Mouse (Mus musculus) hindbrain, embryonic 15.5 days (tissue): ENCODE results near the gene Disp1. TPM values are rescaled to one million over a fixed set of nuclear protein-coding genes. Genes with fewer than 3 reads are reported as not detected.

ENCODE experiments used
- ATAC-seq: fragments of 200-750 bp; cut with Nextera tagmentation; 2 replicates; pipeline ENCODE4 v1.8.0; 2017; ENCODE audit warnings: low read depth, moderate number of reproducible peaks, moderate TSS enrichment; ENCODE audit not compliant: low FRiP score
- H3K27ac ChIP-seq: fragments of 300-500 bp; sonication (generic); replicated peaks from 2 replicates; pipeline ENCODE4 v1.5.1; 2015; ENCODE audit warnings: mild to moderate bottlenecking, inconsistent platforms
- H3K27me3 ChIP-seq: fragments of 300-500 bp; sonication (generic); 2 replicates; pipeline ENCODE4 v1.6.1; 2015; ENCODE audit warnings: control low read depth, inconsistent platforms
- H3K36me3 ChIP-seq: fragments of 300-500 bp; sonication (generic); 2 replicates; pipeline ENCODE4 v1.6.1; 2015; ENCODE audit warnings: control low read depth, inconsistent platforms
- H3K4me1 ChIP-seq: fragments of 300-500 bp; sonication (generic); replicated peaks from 2 replicates; pipeline ENCODE4 v1.6.1; 2015; ENCODE audit warnings: control low read depth, inconsistent platforms
- H3K4me2 ChIP-seq: fragments of 300-500 bp; sonication (generic); 2 replicates; pipeline ENCODE4 v1.6.1; 2015; ENCODE audit warnings: moderate library complexity, mild to moderate bottlenecking, inconsistent platforms
- H3K4me3 ChIP-seq: fragments of 300-500 bp; sonication (generic); 2 replicates; pipeline ENCODE4 v1.5.1; 2015; ENCODE audit warnings: mild to moderate bottlenecking, inconsistent platforms
- H3K9ac ChIP-seq: fragments of 300-500 bp; sonication (generic); 2 replicates; pipeline ENCODE4 v1.6.1; 2015; ENCODE audit warnings: inconsistent platforms
- H3K9me3 ChIP-seq: fragments of 300-500 bp; sonication (generic); 2 replicates; pipeline ENCODE4 v1.6.1; 2016; ENCODE audit warnings: control low read depth, inconsistent platforms
- WGBS: fragments of 180-500 bp; shearing (Covaris S2); methylation state at CpG from one replicate; pipeline ENCODE4 v1.1.7; 2015; 5-methylcytosine and 5-hydroxymethylcytosine counted together
- polyA plus RNA-seq: library from polyadenylated mRNA; unstranded; fragments of >200 nt; fragmentation: Nextera tagmentation; extraction: Ambion mirVana; gene quantifications from 2 replicates; pipeline ENCODE4 v1.2.1, GENCODE M21; 2015

The Disp1 gene
- polyA plus RNA-seq, 1 experiment from 2014 or later: 8.1 TPM

- no peak overlapping the region for H3K9ac ChIP-seq
- H3K4me1 ChIP-seq: peaks cover under 1% of the 10 kb centered on the region; the same call in 1 of the 2 replicates
- 83% methylated on average over 2 of the region's 2 CpGs for WGBS
Observed at GRCm38 (mm10) chr1:183060611-183061010, 160.7 kb downstream of the Disp1 start.

DNA sequence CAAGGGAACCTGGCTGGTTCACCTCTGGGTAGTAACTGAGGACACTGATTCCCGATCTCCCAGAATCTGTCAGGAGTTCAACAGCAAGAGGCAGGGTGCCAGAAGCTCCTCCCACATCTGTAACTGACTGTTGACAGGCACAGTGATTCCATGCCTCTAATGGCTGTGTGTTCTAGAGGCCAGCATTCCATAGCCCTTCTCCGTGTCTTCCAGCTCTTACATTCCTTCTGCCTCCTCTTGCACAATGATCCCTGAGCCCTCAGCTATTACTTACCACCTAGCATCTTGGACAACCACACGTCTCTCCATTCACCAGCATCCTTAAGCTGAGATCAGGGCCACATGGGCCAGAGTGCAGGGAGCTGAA lies 165.1 kb downstream of the Disp1 start:
- ATAC-seq: no peak
- Histone ChIP-seq H3K9ac (no peak overlapping the region), H3K27ac (no peak overlapping the region), H3K4me3 (no peak overlapping the region), H3K4me1 (peaks cover 10% of the 10 kb centered on the region; the same call in 1 of the 2 replicates), H3K27me3 (no peaks in the 10 kb centered on the region), H3K9me3 (no peaks in the 10 kb centered on the region), H3K4me2 (no peak overlapping the region), H3K36me3 (no peaks in the 10 kb centered on the region)
- 47% methylated on average over 3 of the region's 3 CpGs for whole genome bisulfite sequencing

More at GRCm38 (mm10) chr1:183060611-183061010, 160.7 kb downstream of the Disp1 start:
- Histone ChIP-seq H3K9me3 (no peaks in the 10 kb centered on the region), H3K4me2 (no peak overlapping the region), H3K27ac (no peak overlapping the region), H3K27me3 (peaks cover 5% of the 10 kb centered on the region; the same call in 1 of the 2 replicates), H3K36me3 (no peaks in the 10 kb centered on the region), H3K4me3 (no peak overlapping the region)
- no peak for ATAC-seq

GRCm38 (mm10) chr1:183055608-183056288 lies 165.6 kb downstream of the Disp1 start:
- WGBS: 71% methylated on average over 2 of the region's 2 CpGs
- ATAC-seq: peak; percentile 54; the same call in 1 of the 2 replicates
- no peak overlapping the region for H3K4me3 ChIP-seq
- no peak overlapping the region for H3K9ac ChIP-seq
- H3K4me1 ChIP-seq: peaks cover 10% of the 10 kb centered on the region; the same call in 1 of the 2 replicates
- H3K4me2 ChIP-seq: no peak overlapping the region
- H3K27me3 ChIP-seq: no peaks in the 10 kb centered on the region
- no peaks in the 10 kb centered on the region for H3K9me3 ChIP-seq
- H3K36me3 ChIP-seq: no peaks in the 10 kb centered on the region
- no peak overlapping the region for H3K27ac ChIP-seq

- H3K4me1 ChIP-seq: peaks cover 17% of the 10 kb centered on the region
- H3K27me3 ChIP-seq: no peaks in the 10 kb centered on the region
- H3K9me3 ChIP-seq: no peaks in the 10 kb centered on the region
- no peak overlapping the region for H3K4me2 ChIP-seq
- no peak overlapping the region for H3K4me3 ChIP-seq
- 81% methylated on average over 7 of the region's 7 CpGs for WGBS
- H3K9ac ChIP-seq: no peak overlapping the region
- ATAC-seq: no peak
- no peaks in the 10 kb centered on the region for H3K36me3 ChIP-seq
- no peak overlapping the region for H3K27ac ChIP-seq
Observed at GRCm38 (mm10) chr1:183052663-183053062, 168.7 kb downstream of the Disp1 start.

DNA sequence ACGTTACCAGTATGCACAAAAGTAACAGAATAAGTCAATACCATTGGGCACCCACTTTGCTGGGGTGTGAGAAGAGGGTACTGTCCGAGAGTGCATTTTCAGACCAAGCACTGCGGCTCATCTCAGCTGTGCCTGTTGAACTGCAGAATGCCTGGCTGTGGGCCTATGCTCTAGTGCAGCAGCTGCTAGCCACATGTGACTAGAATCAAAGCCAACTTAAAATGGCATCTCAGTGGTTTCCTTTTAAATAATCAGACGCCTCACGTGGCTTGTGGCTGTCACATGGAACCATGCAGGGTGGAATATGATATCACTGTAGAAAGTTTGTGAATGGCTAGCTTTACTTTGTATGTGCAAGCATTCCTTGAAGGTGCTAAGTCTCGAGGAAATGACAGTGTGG lies 172.0 kb downstream of the Disp1 start:
- peak; percentile 39; the same call in 1 of the 2 replicates for ATAC-seq
- Histone ChIP-seq H3K27me3 (0 out of 2 replicates have a peak, but pooled peaks cover 4% of the 10 kb centered on the region), H3K4me1 (peaks cover 25% of the 10 kb centered on the region), H3K36me3 (no peaks in the 10 kb centered on the region), H3K27ac (no peak overlapping the region), H3K9ac (no peak overlapping the region), H3K9me3 (no peaks in the 10 kb centered on the region), H3K4me2 (no peak overlapping the region), H3K4me3 (no peak overlapping the region)
- 73% methylated on average over 6 of the region's 6 CpGs for WGBS

- H3K36me3 ChIP-seq: no peaks in the 10 kb centered on the region
- H3K9ac ChIP-seq: no peak overlapping the region
- H3K4me2 ChIP-seq: no peak overlapping the region
- peaks cover 25% of the 10 kb centered on the region for H3K4me1 ChIP-seq
- 0 out of 2 replicates have a peak, but pooled peaks cover 4% of the 10 kb centered on the region for H3K27me3 ChIP-seq
- peak; percentile 40; the same call in 1 of the 2 replicates for ATAC-seq
- 34% methylated on average over 5 of the region's 5 CpGs for WGBS
- H3K27ac ChIP-seq: 0 out of 2 replicates have a peak overlapping the region, but pooled peaks have one; percentile 20
- no peak overlapping the region for H3K4me3 ChIP-seq
- H3K9me3 ChIP-seq: no peaks in the 10 kb centered on the region
Observed at GRCm38 (mm10) chr1:183047913-183048523, 173.3 kb downstream of the Disp1 start.

DNA sequence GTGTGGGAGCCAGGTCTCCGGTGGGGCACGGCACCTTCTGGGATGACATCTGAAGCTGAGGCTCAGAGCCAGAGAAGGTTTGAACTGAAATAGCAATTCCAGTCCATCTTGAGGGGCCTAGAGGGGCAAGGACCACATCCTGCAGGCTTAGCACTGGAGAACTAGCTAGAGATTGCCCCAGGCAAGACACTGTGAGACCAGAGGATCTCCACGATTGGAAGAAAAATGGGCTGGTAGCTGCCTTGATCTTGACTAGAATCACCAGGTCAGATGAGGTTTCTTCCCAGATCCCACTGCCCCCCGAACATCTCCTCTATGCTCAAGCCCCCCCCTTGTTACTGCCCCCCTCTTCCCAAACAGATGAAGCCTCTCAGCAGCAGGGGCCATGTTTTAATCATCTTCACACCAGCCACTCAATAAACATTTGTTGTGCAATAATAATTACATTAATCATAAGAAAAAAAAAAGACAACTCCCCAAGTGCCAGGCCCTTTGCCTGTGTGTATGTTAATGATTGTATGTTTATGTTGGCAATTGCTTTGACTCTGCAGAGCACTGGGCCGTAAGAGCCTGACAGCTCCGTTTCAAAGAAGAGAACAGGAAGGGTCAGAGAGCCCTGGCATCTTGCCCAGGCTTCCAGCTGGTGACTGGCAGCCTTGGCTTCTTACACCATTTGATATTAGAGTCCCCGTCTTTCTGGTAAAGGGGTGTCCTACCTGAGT lies 174.0 kb downstream of the Disp1 start:
- WGBS: 33% methylated on average over 7 of the region's 7 CpGs
- Histone ChIP-seq H3K9me3 (no peaks in the 10 kb centered on the region), H3K4me1 (peaks cover 25% of the 10 kb centered on the region), H3K36me3 (no peaks in the 10 kb centered on the region), H3K4me2 (no peak overlapping the region), H3K27ac (0 out of 2 replicates have a peak overlapping the region, but pooled peaks have one; percentile 20), H3K4me3 (no peak overlapping the region), H3K9ac (no peak overlapping the region), H3K27me3 (0 out of 2 replicates have a peak, but pooled peaks cover 4% of the 10 kb centered on the region)
- peak; percentile 51 for ATAC-seq

GRCm38 (mm10) chr1:183046081-183046480 lies 175.2 kb downstream of the Disp1 start:
- Histone ChIP-seq H3K36me3 (no peaks in the 10 kb centered on the region), H3K27ac (no peak overlapping the region), H3K4me3 (no peak overlapping the region), H3K9ac (no peak overlapping the region), H3K9me3 (no peaks in the 10 kb centered on the region), H3K4me1 (peaks cover 25% of the 10 kb centered on the region), H3K4me2 (no peak overlapping the region), H3K27me3 (0 out of 2 replicates have a peak, but pooled peaks cover 4% of the 10 kb centered on the region)
- ATAC-seq: no peak
- 40% methylated on average over 12 of the region's 12 CpGs for WGBS

GRCm38 (mm10) chr1:183043161-183043812 lies 178.0 kb downstream of the Disp1 start:
- no peaks in the 10 kb centered on the region for H3K36me3 ChIP-seq
- 0 out of 2 replicates have a peak, but pooled peaks cover 4% of the 10 kb centered on the region for H3K27me3 ChIP-seq
- peaks cover 23% of the 10 kb centered on the region for H3K4me1 ChIP-seq
- no peak overlapping the region for H3K9ac ChIP-seq
- H3K4me2 ChIP-seq: no peak overlapping the region
- H3K4me3 ChIP-seq: no peak overlapping the region
- ATAC-seq: no peak
- WGBS: 74% methylated on average over 13 of the region's 13 CpGs
- no peak overlapping the region for H3K27ac ChIP-seq
- H3K9me3 ChIP-seq: no peaks in the 10 kb centered on the region

DNA sequence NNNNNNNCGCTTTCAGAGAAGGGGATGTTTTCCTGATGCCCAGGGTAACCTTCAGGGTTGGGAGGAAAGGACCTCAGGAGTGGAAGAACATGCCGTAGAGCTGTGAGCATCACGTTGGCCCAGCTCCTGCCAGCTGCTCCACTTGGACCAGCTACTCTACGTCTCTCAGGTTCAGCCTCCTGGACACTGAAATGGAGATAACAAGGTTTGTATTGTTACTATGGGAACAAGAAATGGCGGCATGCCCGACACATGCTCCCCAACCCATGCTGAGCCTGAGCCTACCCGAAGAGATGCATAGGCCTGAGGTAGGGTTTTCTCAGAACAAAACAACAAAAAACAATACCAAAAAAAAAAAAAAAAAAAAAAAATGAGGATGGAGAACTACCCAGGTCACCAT lies 179.6 kb downstream of the Disp1 start:
- Histone ChIP-seq H3K36me3 (no peaks in the 10 kb centered on the region), H3K4me1 (peaks cover 8% of the 10 kb centered on the region), H3K27me3 (0 out of 2 replicates have a peak, but pooled peaks cover 4% of the 10 kb centered on the region), H3K9me3 (no peaks in the 10 kb centered on the region), H3K9ac (no peak overlapping the region), H3K4me2 (no peak overlapping the region), H3K4me3 (no peak overlapping the region), H3K27ac (no peak overlapping the region)
- WGBS: 68% methylated on average over 6 of the region's 7 CpGs
- ATAC-seq: no peak

DNA sequence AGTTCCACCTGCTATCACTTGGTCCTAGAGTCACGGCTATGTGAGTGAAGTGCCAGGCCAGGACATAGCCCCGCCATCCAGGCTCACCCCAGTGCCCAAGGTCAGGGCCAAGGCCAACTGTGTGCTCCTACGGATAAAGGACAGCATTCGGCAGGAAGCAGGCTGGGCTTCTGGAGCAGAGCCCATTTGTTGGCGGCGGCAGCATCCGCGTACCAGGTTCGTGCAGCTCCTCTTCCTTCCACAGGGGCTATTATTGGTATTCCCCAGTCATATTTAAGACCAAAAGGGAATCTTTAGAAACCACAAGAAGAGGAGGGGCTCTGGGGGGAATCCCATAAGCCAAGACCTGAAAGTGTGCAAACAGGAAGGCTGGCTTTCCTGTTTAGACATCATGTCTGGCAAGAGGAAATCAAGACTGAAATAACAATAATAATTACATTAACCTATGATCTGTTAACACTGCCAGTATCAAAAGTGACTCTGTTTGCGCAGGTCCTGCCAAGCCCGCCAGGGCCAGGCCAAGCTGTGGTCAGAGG lies 180.4 kb downstream of the Disp1 start:
- WGBS: 77% methylated on average over 11 of the region's 11 CpGs
- Histone ChIP-seq H3K27me3 (0 out of 2 replicates have a peak, but pooled peaks cover under 1% of the 10 kb centered on the region), H3K27ac (no peak overlapping the region), H3K4me3 (no peak overlapping the region), H3K9ac (no peak overlapping the region), H3K4me1 (0 out of 2 replicates have a peak, but pooled peaks cover 1% of the 10 kb centered on the region), H3K36me3 (no peaks in the 10 kb centered on the region), H3K4me2 (no peak overlapping the region), H3K9me3 (no peaks in the 10 kb centered on the region)
- no peak for ATAC-seq
